Mouse (Mus musculus): ENCODE data around the gene Apoc3.

Apoc3 gene

GRCm38 (mm10) chr9:46235596-46235648 is at the start of gene Apoc3:
Gene Apoc3, minus strand, starts transcription at chr9:46235636.
- no peak for DNase-seq (ENCODE audit: extremely low read depth, low read depth)

- DNase-seq (ENCODE audit: extremely low read depth, low read depth) = peak; percentile 85
These were observed 47.4 kb upstream of the Apoc3 start, which contains the start of gene Bud13 for GRCm38 (mm10) chr9:46282631-46283436. Gene Bud13, plus strand, starts transcription at chr9:46283008.

- no peak for DNase-seq (ENCODE audit: extremely low read depth, low read depth)
These were observed 39.1 kb upstream of the Apoc3 start for GRCm38 (mm10) chr9:46274494-46274893.

GRCm38 (mm10) chr9:46272677-46273454 is 37.4 kb upstream of the Apoc3 start, which contains the start of gene Zpr1:
Gene Zpr1, plus strand, starts transcription at chr9:46273064.
- peak; percentile 94 for DNase-seq (ENCODE audit: extremely low read depth, low read depth)

DNA sequence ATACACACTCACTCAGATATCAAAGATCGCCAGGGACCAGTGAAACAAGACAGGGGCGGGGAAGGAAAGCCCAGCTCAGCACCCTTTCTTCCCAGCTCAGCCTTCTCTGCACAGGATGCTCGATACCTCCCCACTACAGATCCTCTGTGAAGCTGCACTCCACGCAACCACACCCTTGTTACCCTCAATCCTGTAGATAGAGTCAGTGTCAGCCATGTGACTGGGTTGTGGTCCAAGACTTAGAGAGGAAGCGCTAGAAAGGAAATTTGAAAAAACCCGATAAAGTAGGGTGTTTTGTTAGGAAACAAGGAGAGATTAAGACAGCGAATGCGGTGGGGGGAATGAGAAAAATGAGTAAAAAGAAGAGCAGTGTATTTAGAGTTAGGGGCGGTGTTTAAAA is 36.6 kb upstream of the Apoc3 start:
- DNase-seq (ENCODE audit: extremely low read depth, low read depth) = peak; percentile 87

DNA sequence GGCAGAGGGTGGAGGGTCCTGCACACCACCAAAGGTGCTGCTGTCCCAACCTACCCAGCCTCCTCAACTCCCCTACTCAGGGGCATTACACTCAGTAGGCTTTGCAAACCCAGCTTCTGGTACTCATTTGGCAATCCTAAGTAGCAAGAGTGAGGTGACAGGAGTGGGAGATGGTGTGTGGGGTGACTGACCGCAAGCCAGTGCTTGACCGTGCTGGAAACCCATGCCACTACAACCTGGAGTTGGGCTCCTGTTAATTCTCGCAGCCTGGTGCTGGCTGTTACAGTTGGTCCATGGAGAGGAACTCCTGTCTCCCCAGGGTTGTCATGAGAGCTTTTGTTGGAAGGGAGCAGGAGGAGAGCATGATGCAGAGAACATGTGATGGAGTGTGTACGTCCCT is 35.3 kb upstream of the Apoc3 start:
- no peak for DNase-seq (ENCODE audit: extremely low read depth, low read depth)

DNA sequence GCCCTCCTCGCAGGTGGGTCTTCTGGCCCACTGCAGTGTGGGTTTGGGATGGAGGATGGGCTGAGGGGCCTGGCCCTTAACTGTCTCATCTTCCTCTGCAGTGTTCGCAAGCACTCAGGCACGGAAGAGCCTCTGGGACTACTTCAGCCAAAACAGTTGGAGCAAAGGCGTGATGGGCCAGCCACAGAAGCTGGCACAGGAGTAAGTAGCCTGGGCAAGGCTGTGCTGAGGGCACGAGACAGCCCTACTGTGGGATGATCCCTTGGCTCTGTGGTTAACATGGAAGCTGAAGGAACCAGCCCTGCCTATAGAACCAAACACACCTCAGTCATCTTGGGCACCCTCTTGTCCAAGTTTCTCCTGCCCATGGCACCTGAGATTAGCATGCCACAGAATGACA is 33.7 kb upstream of the Apoc3 start:
- DNase-seq (ENCODE audit: extremely low read depth, low read depth) = no peak

DNA sequence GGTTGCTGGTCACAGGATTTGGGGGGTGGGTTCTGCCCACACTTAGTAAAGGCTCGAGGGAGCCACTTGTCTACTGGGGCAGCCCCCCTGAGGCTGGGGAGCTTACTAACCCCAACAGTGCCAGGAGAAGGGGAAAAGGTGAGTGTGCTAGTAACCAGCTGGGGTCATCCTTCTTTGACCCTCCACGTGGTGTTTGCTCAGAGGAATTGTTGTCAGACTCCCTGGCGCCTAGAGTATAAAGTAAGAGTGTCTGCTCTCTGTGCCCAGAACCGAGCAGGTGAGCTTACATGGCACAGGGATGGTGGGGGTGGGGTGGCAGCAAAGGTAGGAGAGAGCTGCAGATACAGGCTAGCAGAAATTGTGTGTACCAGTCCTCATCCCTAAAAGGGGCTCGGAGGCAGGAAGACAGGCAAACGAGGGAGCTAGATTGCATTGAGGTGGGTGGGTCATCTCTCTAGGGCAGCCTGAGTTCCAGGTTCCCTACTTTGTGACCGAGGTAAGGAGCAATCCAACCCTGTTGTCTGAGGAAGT is 33.0 kb upstream of the Apoc3 start, which contains the start of gene Apoa5:
Apoa5 (plus strand) TSS at position 291 of the 531 bp plus-strand sequence.
- DNase-seq (ENCODE audit: extremely low read depth, low read depth) = no peak

- no peak for DNase-seq (ENCODE audit: extremely low read depth, low read depth)
These were observed 25.7 kb upstream of the Apoc3 start for GRCm38 (mm10) chr9:46261131-46261530.

GRCm38 (mm10) chr9:46259111-46259510 is 23.7 kb upstream of the Apoc3 start:
- DNase-seq (ENCODE audit: extremely low read depth, low read depth) = no peak

DNA sequence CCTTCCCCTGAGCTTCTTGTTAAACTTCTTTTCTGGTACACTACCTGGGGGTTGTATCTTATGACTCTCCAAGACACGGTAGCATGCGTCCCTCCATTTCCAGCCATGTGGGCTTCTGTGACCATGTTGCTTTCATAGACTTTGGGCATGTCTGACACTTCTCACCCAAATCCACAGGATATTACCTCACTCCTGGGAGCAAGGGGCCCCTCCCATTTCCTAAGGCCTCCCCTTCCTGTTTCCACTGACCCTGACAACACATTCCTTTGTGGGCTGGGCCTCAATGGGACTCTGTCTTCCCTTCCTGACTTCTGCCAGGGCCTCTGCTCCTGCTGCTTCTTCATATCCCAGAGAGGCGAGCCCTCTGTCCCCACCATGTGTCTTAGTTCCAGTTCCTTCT is 22.1 kb upstream of the Apoc3 start:
- no peak for DNase-seq (ENCODE audit: extremely low read depth, low read depth)

- no peak for DNase-seq (ENCODE audit: extremely low read depth, low read depth)
These were observed 21.4 kb upstream of the Apoc3 start for GRCm38 (mm10) chr9:46256658-46257385.

GRCm38 (mm10) chr9:46256177-46256576 is 20.7 kb upstream of the Apoc3 start:
- no peak for DNase-seq (ENCODE audit: extremely low read depth, low read depth)

DNA sequence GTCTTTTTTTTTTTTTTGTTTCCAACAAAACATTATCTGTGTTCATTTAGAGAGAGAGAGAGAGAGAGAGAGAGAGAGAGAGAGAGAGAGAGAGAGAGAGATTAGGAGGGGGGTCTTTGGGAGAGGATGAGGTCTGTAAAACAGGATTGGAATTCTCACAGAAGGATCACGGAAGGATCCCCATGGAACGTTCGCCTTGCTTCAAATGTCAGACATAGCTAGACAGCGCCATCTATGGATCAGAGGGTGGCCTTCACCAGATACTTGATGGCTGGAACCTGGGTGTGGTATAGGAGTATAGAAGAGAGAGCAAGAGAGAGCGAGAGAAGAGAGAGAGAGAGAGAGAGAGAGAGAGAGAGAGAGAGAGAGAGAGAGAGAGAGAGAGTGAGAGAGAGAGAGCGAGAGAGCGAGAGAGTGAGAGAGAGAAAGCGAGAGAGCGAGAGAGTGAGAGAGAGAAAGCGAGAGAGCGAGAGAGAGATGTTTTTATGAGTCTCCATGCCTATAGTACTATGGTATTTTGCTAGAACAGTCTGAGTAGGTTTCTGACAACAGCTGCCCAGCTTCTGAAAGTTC is 11.4 kb upstream of the Apoc3 start:
- peak; percentile 71 for DNase-seq (ENCODE audit: extremely low read depth, low read depth)

- DNase-seq (ENCODE audit: extremely low read depth, low read depth) = no peak
These were observed 8.1 kb upstream of the Apoc3 start for GRCm38 (mm10) chr9:46243584-46243983.

- no peak for DNase-seq (ENCODE audit: extremely low read depth, low read depth)
These were observed 7.7 kb upstream of the Apoc3 start for GRCm38 (mm10) chr9:46243122-46243521.

- no peak for DNase-seq (ENCODE audit: extremely low read depth, low read depth)
These were observed 6.4 kb upstream of the Apoc3 start for GRCm38 (mm10) chr9:46241818-46242217.

DNA sequence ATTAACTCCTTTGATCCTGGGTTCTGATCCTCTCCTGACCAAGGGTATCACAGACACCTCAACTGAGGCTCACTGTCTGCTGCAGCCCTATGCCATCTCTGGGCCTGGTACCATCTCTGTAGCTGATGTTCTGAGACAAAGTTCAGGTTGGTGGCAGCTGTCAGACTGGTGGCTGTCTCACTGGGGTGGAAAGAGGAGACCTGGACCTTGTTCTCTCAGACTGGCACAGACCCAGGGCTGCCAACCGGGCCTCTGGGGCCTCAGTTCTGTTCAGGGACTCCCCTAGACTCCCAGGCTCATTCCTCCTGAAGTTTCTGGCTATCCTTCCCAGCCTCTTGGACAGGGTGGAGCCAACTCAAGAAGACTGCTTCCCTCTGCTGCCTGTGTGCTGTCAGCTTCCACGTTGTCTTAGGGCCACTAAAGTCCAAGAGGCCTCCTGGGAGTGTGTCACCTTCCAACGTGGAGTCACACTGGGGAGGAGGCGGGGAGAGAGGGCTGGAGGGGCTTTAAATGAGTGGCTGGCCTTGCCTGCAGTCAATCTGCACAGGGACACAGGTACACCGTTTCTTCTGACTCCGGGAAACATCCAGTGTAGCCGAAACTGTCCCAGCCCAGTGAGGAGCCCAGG is 5.2 kb upstream of the Apoc3 start, which contains the start of gene Apoa4:
Apoa4 (plus strand) TSS at position 171 of the 628 bp plus-strand sequence.
- DNase-seq (ENCODE audit: extremely low read depth, low read depth) = no peak

DNA sequence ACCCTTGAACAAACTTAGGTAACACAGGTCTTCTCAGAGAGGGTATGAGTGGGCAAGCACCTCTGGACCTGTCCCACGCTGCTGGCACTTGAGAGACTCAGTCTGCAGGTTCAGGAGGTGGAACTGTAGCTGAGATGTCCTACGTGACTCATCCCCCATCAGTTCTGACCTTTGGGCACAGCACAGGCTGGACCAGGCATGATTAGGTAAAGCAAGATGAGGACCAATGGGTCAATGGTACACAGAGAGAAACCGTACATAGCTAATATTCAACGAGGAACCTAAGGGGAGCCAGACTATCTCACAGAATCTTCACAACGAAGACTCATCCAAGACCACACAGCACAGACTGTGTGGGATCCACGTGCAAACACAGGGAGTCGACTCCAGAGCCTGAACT is 3.4 kb upstream of the Apoc3 start:
- no peak for DNase-seq (ENCODE audit: extremely low read depth, low read depth)

- no peak for DNase-seq (ENCODE audit: extremely low read depth, low read depth)
These were observed 213 bp upstream of the Apoc3 start for GRCm38 (mm10) chr9:46235649-46236048.

- no peak for DNase-seq (ENCODE audit: extremely low read depth, low read depth)
These were observed 240 bp downstream of the Apoc3 start for GRCm38 (mm10) chr9:46235196-46235595.
